Mouse (Mus musculus): ENCODE measurements around the gene 4933424G06Rik. TPM values are rescaled to one million over a fixed set of nuclear protein-coding genes. Genes with fewer than 3 reads are reported as not detected.
A peak's percentile ranks its signal among the peaks of the same experiment; 100 is the strongest.

The 4933424G06Rik gene
- polyA plus RNA-seq, 1 experiment: 0.15 TPM

- peaks cover 2% of the 10 kb centered on the region; the same call in 1 of the 2 replicates for H3K4me1 ChIP-seq (ENCODE audit: control insufficient read depth, insufficient read depth, low read length)
- no peak overlapping the region for H3K4me3 ChIP-seq (ENCODE audit: insufficient read depth, low read length)
- TF ChIP-seq POLR2A (IDR thresholded peaks at IDR 0.05; ENCODE audit: extremely low read depth, insufficient read depth, low read length) (no peak), CTCF (IDR thresholded peaks at IDR 0.05; ENCODE audit: extremely low read depth, insufficient read depth, low read length) (no peak)
- no peak overlapping the region for H3K27ac ChIP-seq (ENCODE audit: insufficient read depth, low read length)
Observed at GRCm38 (mm10) chr1:36739231-36739630, 29.3 kb downstream of the 4933424G06Rik start.

- H3K4me3 ChIP-seq (ENCODE audit: insufficient read depth, low read length): no peak overlapping the region
- no peak for TF ChIP-seq CTCF (IDR thresholded peaks at IDR 0.05; ENCODE audit: extremely low read depth, insufficient read depth, low read length)
- no peak for TF ChIP-seq POLR2A (IDR thresholded peaks at IDR 0.05; ENCODE audit: extremely low read depth, insufficient read depth, low read length)
- no peak overlapping the region for H3K27ac ChIP-seq (ENCODE audit: insufficient read depth, low read length)
- H3K4me1 ChIP-seq (ENCODE audit: control insufficient read depth, insufficient read depth, low read length): peaks cover 2% of the 10 kb centered on the region; the same call in 1 of the 2 replicates
Observed at GRCm38 (mm10) chr1:36743046-36743445, 33.1 kb downstream of the 4933424G06Rik start.

GRCm38 (mm10) chr1:36744268-36744944 lies 34.5 kb downstream of the 4933424G06Rik start:
- Histone ChIP-seq H3K27ac (ENCODE audit: insufficient read depth, low read length) (no peak overlapping the region; the same call in 1 of the 2 replicates), H3K4me3 (ENCODE audit: insufficient read depth, low read length) (peak overlapping the region; percentile 20), H3K4me1 (ENCODE audit: control insufficient read depth, insufficient read depth, low read length) (peaks cover 2% of the 10 kb centered on the region; the same call in 1 of the 2 replicates)
- TF ChIP-seq POLR2A (IDR thresholded peaks at IDR 0.05; ENCODE audit: extremely low read depth, insufficient read depth, low read length) (peak; percentile 62; the same call in 1 of the 2 replicates), CTCF (IDR thresholded peaks at IDR 0.05; ENCODE audit: extremely low read depth, insufficient read depth, low read length) (peak; percentile 83)

DNA sequence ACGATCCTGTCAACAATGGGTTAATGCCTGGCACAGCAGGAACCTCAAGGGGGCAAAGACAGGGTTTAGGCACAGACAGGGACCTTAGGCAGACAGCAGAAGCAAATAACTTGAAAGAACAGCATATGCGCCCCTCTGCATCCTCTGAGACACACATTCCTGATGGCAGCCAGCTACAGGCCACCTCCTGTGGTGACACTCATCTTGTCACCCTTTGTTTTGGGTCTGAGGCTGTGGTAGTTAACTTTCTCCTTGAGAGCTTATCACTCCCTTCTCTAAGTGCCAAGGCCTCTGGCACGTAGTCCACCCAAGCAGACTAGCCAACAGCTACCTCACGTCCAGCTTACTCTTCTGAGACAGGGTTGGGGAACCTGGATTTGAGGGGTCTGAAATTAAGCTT lies 35.7 kb downstream of the 4933424G06Rik start:
- Histone ChIP-seq H3K4me3 (ENCODE audit: insufficient read depth, low read length) (no peak overlapping the region), H3K27ac (ENCODE audit: insufficient read depth, low read length) (no peak overlapping the region), H3K4me1 (ENCODE audit: control insufficient read depth, insufficient read depth, low read length) (peaks cover 2% of the 10 kb centered on the region; the same call in 1 of the 2 replicates)
- TF ChIP-seq POLR2A (IDR thresholded peaks at IDR 0.05; ENCODE audit: extremely low read depth, insufficient read depth, low read length) (no peak), CTCF (IDR thresholded peaks at IDR 0.05; ENCODE audit: extremely low read depth, insufficient read depth, low read length) (no peak)

DNA sequence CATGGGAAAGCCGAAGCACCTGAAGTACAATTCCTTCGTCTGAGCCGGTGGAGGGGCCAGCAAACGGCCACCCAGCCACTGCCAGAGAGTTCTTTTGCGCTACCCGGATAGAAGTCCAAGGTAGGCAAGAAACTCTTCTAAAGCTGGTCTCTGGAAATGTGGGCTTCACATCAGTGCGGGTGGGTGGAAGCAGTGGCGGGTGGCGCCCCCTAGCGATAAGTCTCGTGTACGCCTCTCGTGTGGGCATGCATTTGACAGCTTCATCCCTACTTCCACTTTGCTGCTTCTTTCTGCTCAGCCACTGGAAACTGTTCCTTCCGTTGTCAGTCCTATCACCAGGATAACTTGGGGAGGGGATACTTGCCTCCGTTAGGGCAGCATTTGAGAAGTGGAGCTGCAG lies 36.5 kb downstream of the 4933424G06Rik start:
- Histone ChIP-seq H3K27ac (ENCODE audit: insufficient read depth, low read length) (no peak overlapping the region), H3K4me1 (ENCODE audit: control insufficient read depth, insufficient read depth, low read length) (peaks cover 2% of the 10 kb centered on the region; the same call in 1 of the 2 replicates), H3K4me3 (ENCODE audit: insufficient read depth, low read length) (no peak overlapping the region)
- TF ChIP-seq CTCF (IDR thresholded peaks at IDR 0.05; ENCODE audit: extremely low read depth, insufficient read depth, low read length) (0 out of 2 replicates have a peak, but pooled peaks have one; percentile 18), POLR2A (IDR thresholded peaks at IDR 0.05; ENCODE audit: extremely low read depth, insufficient read depth, low read length) (no peak)

DNA sequence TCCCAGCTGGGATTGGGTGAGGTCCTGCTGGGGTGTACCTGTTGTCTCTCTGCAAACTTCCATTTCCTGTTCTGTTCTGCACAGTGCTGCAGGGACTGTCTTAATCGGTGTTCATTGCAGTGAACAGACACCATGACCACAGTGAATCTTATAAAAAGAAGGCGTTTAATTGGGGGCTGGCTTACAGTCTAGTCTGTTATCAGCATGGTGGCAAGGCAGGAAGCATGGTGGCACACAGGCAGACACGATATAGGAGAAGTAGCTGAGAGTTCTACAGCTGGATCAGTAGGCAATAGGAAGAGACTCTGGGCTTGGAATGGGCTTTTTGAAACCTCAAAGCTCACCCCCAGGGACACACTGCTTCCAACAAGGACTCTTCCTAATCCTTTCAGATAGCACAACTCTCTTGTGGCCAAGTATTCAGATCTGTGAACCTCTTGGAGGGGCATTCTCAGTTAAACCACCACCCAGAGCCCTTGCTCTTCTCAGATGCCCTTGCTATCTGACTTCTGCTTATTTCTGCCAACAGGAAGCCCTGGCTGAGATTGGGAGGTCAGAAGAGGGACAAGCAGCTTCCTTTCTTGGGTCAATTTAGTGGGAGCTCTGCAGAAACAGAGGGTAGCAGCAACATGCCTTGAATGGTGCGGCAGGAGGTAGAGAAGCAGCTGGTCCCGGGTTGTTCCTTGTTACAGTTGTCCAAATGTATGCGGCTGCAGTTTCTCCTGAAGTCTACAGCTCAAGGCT lies 44.2 kb downstream of the 4933424G06Rik start:
- Histone ChIP-seq H3K27ac (ENCODE audit: insufficient read depth, low read length) (no peak overlapping the region), H3K4me3 (ENCODE audit: insufficient read depth, low read length) (no peak overlapping the region), H3K4me1 (ENCODE audit: control insufficient read depth, insufficient read depth, low read length) (no peaks in the 10 kb centered on the region)
- TF ChIP-seq POLR2A (IDR thresholded peaks at IDR 0.05; ENCODE audit: extremely low read depth, insufficient read depth, low read length): no peak
- no peak for TF ChIP-seq CTCF (IDR thresholded peaks at IDR 0.05; ENCODE audit: extremely low read depth, insufficient read depth, low read length)

GRCm38 (mm10) chr1:36758553-36758952 lies 48.6 kb downstream of the 4933424G06Rik start:
- Histone ChIP-seq H3K27ac (ENCODE audit: insufficient read depth, low read length) (no peak overlapping the region), H3K4me1 (ENCODE audit: control insufficient read depth, insufficient read depth, low read length) (no peaks in the 10 kb centered on the region), H3K4me3 (ENCODE audit: insufficient read depth, low read length) (no peak overlapping the region)
- no peak for TF ChIP-seq CTCF (IDR thresholded peaks at IDR 0.05; ENCODE audit: extremely low read depth, insufficient read depth, low read length)
- no peak for TF ChIP-seq POLR2A (IDR thresholded peaks at IDR 0.05; ENCODE audit: extremely low read depth, insufficient read depth, low read length)

DNA sequence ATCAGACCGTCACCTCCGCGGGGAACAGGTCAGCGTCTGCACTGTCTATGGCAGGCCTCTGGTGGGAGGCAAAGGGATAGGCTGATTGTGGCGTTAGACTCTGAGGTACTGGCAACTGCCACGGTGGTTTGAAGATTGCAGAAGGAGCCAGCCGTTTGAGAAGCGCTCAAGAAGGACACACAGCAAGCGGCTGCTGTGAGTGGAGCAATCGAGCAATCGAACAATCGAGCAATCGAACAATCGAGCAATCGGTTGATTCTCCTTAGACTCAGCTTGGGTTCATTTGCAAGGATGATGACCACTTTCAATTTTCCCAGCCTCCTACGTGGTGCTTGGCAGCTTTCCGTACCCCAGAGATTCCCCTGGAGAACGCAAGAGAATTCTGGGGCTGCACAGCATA lies 49.1 kb downstream of the 4933424G06Rik start:
- Histone ChIP-seq H3K4me3 (ENCODE audit: insufficient read depth, low read length) (no peak overlapping the region), H3K4me1 (ENCODE audit: control insufficient read depth, insufficient read depth, low read length) (no peaks in the 10 kb centered on the region), H3K27ac (ENCODE audit: insufficient read depth, low read length) (no peak overlapping the region)
- no peak for TF ChIP-seq CTCF (IDR thresholded peaks at IDR 0.05; ENCODE audit: extremely low read depth, insufficient read depth, low read length)
- TF ChIP-seq POLR2A (IDR thresholded peaks at IDR 0.05; ENCODE audit: extremely low read depth, insufficient read depth, low read length): no peak

GRCm38 (mm10) chr1:36760401-36760800 lies 50.5 kb downstream of the 4933424G06Rik start:
- H3K4me3 ChIP-seq (ENCODE audit: insufficient read depth, low read length): no peak overlapping the region
- H3K27ac ChIP-seq (ENCODE audit: insufficient read depth, low read length): no peak overlapping the region
- no peaks in the 10 kb centered on the region for H3K4me1 ChIP-seq (ENCODE audit: control insufficient read depth, insufficient read depth, low read length)
- TF ChIP-seq CTCF (IDR thresholded peaks at IDR 0.05; ENCODE audit: extremely low read depth, insufficient read depth, low read length) (no peak), POLR2A (IDR thresholded peaks at IDR 0.05; ENCODE audit: extremely low read depth, insufficient read depth, low read length) (no peak)
